ENCODE assay signal across 13 mouse cellular contexts in genomic region chr2:147364198-147364597, GRCm38 (mm10). TPM values are rescaled to one million over a fixed set of nuclear protein-coding genes. Genes with fewer than 3 reads are reported as not detected.
"Had no signal": no experiment of that assay in that cellular context is flagged by ENCODE, and none has a peak within 500 bp of the region (broad histone marks: within the 10 kb centered on the region; RNA-seq: fewer than 3 reads in every experiment).

No protein-coding gene starts in this region.

- H3K9ac ChIP-seq: liver, embryonic 14.5 days; midbrain, embryonic 15.5 days had no signal

- H3K9me3 ChIP-seq: limb, embryonic 13.5 days; midbrain, embryonic 15.5 days had no signal

- H3K36me3 ChIP-seq: limb, embryonic 13.5 days; midbrain, embryonic 15.5 days had no signal

- H3K27ac ChIP-seq: limb, embryonic 13.5 days; liver, embryonic 14.5 days; midbrain, embryonic 15.5 days had no signal

- DNase-seq: kidney, adult 2 months; kidney, postnatal 25 days; layer of hippocampus, adult 9-11 months; layer of hippocampus, postnatal 36 days; lung, adult 18-20 months; spleen, adult 18-20 months; thymus, adult 18-20 months; thymus, postnatal 14 days had no signal

RNA-seq across cellular contexts. Expression of gene Pax1, which starts 2.5 kb away (rescaled TPM):
- polyA plus RNA-seq: liver, adult 2 months; liver, embryonic 14.5 days; midbrain, embryonic 15.5 days; stomach, embryonic 14.5 days had no signal
